Mouse (Mus musculus) E14TG2a.4 (cell line): ENCODE data around the gene Rsph1.
A peak's percentile ranks its signal among the peaks of the same experiment; 100 is the strongest.

Source experiments
- H3K27me3 ChIP-seq: 2 replicates; pipeline ENCODE4 v1.6.1; 2014; ENCODE audit warnings: low read length, control low read depth; ENCODE audit not compliant: insufficient read depth
- H3K36me3 ChIP-seq: 2 replicates; pipeline ENCODE4 v1.6.1; 2014; ENCODE audit warnings: low read length, control low read depth; ENCODE audit not compliant: insufficient read depth
- H3K4me1 ChIP-seq: replicated peaks from 2 replicates; pipeline ENCODE4 v1.6.1; 2014; ENCODE audit warnings: low read depth, low read length, control low read depth
- H3K4me3 ChIP-seq: replicated peaks from 2 replicates; pipeline ENCODE4 v1.5.1; 2014; ENCODE audit warnings: mild to moderate bottlenecking, low read length
- H3K9me3 ChIP-seq: 2 replicates; pipeline ENCODE4 v1.6.1; 2014; ENCODE audit warnings: low read length, control low read depth
- CTCF ChIP-seq: conservative IDR thresholded peaks from 2 replicates; pipeline ENCODE4 v1.5.1; 2014; ENCODE audit warnings: low read length
- NANOG ChIP-seq: IDR thresholded peaks from 2 replicates; pipeline ENCODE4 v1.6.1; 2014; ENCODE audit warnings: borderline replicate concordance, low read length, mixed read lengths
- POU5F1 ChIP-seq: IDR thresholded peaks from 2 replicates; pipeline ENCODE4 v1.6.1; 2014; ENCODE audit warnings: low read length, borderline replicate concordance

Rsph1 gene

DNA sequence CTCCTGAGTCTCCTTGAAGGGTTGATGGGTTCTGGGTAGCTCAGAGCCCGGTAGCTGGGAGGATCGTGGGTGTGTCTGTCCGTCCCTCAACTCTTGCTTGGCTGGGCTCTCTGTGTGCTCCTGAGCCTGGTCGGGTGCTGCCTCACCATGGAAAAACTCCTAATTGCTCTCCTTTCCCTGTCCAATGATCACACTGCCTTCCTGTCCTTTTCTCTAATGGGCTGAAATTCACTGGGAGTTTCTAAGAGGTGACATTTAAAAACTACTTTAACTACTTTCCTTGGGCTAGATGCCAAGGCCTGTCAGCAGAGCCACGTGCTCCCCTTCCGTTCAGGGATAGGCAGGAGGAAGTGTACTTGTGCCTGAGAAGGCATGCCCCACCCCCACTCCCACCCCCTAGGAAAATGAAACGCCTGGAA lies 20.3 kb upstream of the Rsph1 start:
- peaks cover 26% of the 10 kb centered on the region for H3K36me3 ChIP-seq
- TF ChIP-seq NANOG (no peak), POU5F1 (no peak)
- peaks cover 81% of the 10 kb centered on the region for H3K4me1 ChIP-seq

DNA sequence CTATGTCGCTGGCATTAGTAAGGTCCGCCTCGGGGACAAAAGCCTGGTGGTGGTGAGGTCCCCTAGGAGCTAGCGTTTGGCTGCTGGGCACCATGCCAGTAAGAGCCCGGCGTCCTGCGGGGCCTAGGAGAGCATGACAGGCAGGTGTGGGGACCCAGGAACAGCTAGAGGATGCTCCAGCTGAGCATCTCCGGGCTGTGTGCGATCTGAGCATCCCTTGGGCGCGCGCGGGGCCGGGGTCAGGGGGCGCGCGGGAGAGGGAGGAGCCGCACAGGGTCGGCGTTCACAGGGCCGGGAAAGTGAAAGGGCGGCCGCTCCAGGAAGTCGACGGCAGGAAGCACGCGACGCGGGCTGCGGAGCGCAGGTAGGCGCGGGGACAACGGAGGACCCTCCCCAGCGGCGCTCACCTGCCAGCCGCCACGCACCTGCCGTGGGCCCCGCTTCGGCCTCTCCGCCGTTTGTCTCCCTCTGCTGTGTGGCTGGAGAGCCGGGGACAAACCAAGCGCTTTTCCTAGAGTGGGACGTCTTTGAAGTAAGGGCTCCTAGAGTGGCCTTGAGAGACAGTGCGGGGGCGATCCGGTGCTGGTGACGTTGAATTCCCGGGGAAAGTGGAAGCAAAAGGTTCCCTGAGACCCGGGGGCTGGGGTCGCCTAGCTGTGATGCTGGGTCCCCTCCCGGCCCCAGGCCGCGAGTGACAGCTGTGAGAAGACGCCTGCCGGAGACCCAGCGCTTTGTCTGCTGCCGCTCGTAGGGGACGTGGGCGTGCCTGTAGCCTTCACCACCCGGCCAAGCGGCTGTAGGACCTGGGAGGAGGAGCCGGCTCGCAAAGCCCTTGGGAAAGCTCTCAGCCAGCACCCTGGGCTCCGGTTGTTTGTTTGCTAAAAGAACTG lies 19.0 kb upstream of the Rsph1 start:
- Histone ChIP-seq H3K27me3 (no peaks in the 10 kb centered on the region), H3K36me3 (peaks cover 17% of the 10 kb centered on the region), H3K4me1 (peaks cover 76% of the 10 kb centered on the region), H3K9me3 (no peaks in the 10 kb centered on the region), H3K4me3 (peak overlapping the region; percentile 90)
- TF ChIP-seq NANOG (no peak), POU5F1 (no peak), CTCF (no peak)

More for the DNA sequence above, 20.3 kb upstream of the Rsph1 start:
- H3K27me3 ChIP-seq: no peaks in the 10 kb centered on the region
- no peaks in the 10 kb centered on the region for H3K9me3 ChIP-seq
- peak overlapping the region; percentile 90 for H3K4me3 ChIP-seq

DNA sequence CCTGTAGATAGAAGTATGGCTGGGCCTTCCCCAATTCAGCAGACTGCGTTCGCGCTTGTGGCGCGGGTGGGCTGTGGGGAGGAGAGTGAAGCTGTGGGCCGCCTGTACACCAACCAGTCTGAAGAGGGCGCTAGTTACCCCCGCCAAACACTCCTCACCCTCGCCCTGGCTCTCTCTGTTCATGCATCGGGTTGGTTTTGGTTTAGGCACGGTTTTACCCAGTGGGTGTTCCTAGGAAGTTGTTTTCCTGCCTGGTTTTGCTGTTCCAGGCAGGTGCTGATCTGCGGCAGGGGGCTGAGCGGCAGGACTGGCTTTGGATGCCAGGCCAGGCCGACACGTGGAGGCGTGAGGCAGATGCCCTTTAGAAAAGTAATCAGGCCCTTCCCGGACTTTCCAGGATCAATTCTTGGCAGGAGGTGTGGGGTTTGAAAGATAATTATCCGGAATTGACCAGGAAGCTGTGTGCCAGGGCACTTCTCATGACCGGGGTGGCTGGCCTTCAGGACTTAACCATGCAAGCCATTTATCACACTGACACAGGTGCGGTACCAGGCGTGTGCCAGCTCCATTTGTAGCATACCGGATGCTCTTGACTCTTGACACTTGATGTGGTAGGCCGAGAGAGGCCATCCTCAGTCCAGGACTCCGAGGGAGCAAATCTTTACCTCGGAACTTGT lies 18.2 kb upstream of the Rsph1 start:
- peaks cover 9% of the 10 kb centered on the region for H3K36me3 ChIP-seq
- TF ChIP-seq CTCF (peak; percentile 86), POU5F1 (no peak), NANOG (no peak)
- peak overlapping the region; percentile 90 for H3K4me3 ChIP-seq
- peaks cover 76% of the 10 kb centered on the region for H3K4me1 ChIP-seq
- H3K9me3 ChIP-seq: no peaks in the 10 kb centered on the region
- no peaks in the 10 kb centered on the region for H3K27me3 ChIP-seq

DNA sequence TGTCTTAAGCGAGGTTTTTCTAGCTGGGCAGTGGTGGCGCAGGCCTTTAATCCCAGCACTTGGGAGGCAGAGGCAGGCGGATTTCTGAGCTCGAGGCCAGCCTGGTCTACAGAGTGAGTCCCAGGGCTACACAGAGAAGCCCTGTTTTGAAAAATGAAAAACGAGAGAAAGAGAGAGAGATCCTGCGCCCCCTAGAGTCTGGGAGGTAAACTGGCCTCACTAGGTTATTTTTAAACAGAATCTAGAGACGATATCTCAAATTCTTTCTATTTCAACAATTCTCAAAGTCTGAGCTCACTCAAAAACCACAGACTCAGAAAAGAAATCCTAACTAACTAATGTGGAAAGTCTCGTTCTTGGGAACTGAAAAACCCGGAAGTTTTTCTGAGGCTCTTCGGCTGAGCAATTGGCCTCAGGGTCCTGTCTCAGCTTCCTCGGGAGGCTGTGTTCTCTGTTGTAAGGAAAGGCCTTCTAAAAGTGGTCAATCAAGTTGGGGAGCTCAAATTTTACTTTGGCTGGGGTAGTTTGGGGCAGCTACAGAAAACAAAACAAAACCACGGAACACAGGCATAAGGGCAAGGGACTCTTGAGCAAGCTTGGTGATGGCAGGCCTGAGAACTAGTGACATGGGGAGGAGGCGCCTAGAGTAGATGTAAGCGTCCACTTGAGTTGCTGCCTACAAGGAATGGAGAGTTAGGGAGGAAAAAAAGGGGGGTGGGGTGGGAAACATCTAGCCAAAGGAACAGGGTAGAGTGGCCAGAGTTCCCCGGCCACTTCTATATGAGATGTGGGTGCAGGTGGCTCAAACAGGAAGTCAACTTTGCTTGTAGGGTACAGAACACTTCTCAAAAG lies 17.4 kb upstream of the Rsph1 start:
- Histone ChIP-seq H3K36me3 (peaks cover 2% of the 10 kb centered on the region; the same call in 1 of the 2 replicates), H3K4me1 (peaks cover 76% of the 10 kb centered on the region), H3K9me3 (no peaks in the 10 kb centered on the region), H3K4me3 (peak overlapping the region; percentile 90), H3K27me3 (no peaks in the 10 kb centered on the region)
- no peak for TF ChIP-seq POU5F1
- no peak for TF ChIP-seq NANOG
- TF ChIP-seq CTCF: peak; percentile 82

DNA sequence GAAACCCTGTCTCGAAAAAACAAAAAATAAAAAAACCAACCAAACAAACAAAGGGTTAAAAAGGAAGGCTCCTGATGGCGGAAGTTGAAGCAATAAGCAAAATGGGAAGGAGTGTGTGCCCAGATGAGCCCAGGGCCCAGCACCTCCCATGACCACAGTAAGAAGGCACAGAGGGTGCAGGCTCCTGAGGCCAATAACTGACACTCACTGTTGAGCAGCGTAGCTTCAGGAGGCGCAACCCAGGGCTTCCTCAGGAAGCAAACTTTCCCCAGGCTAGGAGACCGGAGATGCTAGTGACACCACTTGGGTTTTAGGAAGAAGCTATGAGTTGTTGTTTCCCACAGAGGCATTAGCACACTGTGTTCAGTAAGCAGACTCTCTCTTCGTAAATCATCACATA lies 13.7 kb upstream of the Rsph1 start:
- TF ChIP-seq NANOG (no peak), POU5F1 (no peak), CTCF (no peak)
- Histone ChIP-seq H3K4me3 (no peak overlapping the region), H3K4me1 (peaks cover 73% of the 10 kb centered on the region), H3K27me3 (no peaks in the 10 kb centered on the region), H3K36me3 (no peaks in the 10 kb centered on the region), H3K9me3 (no peaks in the 10 kb centered on the region)

DNA sequence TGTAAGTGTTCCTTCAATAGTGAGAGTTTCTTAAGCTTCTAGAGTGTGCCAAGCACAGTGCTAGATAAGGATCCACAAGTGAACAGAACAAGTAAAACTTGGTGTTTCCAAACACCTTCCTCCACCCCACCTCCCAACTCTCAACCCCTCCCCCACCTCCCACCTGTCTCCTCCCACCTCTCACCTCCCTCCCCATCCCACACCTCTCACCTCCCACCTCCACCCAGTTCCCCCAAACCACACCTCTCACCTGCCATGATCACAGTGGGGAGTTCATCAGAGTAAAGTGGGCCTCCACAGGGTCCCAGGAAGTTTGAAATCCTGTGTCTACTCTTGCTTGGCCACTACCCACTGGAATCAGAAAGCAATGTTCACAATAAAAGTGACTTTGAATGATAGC lies 13.1 kb upstream of the Rsph1 start:
- Histone ChIP-seq H3K36me3 (no peaks in the 10 kb centered on the region), H3K4me3 (no peak overlapping the region), H3K27me3 (no peaks in the 10 kb centered on the region), H3K4me1 (peaks cover 67% of the 10 kb centered on the region), H3K9me3 (no peaks in the 10 kb centered on the region)
- no peak for TF ChIP-seq NANOG
- TF ChIP-seq CTCF: no peak
- TF ChIP-seq POU5F1: no peak

DNA sequence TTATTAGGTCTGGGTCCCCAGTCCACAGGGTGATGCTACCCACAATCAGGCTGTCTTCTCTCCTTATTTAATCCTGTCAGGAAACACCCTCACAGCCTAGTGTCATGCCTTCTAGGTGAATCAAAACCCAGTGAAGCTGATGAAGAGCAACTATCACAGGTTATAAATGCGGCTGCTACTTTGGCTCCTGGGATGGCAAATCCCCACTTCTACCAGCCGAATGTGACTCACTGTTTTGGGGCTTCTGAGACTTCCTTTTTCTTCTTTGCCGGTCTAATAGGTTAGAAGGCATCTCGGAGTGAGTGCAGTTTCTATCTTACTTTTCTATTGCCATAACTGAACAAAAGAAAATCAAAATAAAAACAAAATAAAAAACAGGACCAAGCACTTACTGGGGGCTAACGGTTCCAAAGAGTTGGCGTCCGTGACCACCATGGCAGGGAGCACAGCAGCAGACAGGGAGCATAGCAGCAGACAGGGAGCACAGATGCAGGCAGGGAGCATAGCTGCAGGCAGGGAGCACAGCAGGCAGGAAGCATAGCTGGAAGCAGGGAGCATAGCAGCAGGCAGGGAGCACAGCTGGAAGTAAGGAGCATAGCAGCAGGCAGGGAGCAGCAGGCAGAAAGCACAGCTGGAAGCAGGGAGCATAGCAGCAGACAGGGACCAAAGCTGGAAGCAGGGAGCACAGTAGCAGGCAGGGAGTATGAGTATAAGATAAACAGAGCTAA lies 12.0 kb upstream of the Rsph1 start:
- H3K27me3 ChIP-seq: no peaks in the 10 kb centered on the region
- H3K9me3 ChIP-seq: no peaks in the 10 kb centered on the region
- peak overlapping the region; percentile 56 for H3K4me3 ChIP-seq
- TF ChIP-seq NANOG: no peak
- TF ChIP-seq CTCF: no peak
- TF ChIP-seq POU5F1: no peak
- peaks cover 57% of the 10 kb centered on the region for H3K4me1 ChIP-seq
- H3K36me3 ChIP-seq: no peaks in the 10 kb centered on the region

DNA sequence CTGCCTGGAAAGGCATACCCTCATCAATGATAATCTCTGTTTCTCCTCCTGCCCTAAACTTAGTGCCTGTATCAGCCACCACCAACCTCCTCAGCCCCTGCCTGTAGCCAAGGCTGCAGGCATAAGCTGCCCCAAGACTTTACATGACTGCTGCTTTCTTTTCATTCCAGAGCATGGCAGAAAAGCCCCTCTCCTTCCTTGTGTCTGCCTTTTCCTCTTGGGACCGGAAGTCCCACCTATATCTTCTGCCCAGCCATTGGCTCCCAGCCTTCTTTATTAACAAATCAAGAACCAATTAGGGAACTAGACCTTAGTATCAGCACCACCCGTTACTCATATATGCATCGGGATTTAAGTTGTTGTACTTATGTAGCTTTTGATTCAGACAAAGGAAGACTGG lies 10.0 kb upstream of the Rsph1 start:
- TF ChIP-seq NANOG (no peak), POU5F1 (no peak), CTCF (no peak)
- peaks cover 69% of the 10 kb centered on the region for H3K4me1 ChIP-seq
- no peaks in the 10 kb centered on the region for H3K36me3 ChIP-seq
- no peaks in the 10 kb centered on the region for H3K27me3 ChIP-seq
- H3K4me3 ChIP-seq: peak overlapping the region; percentile 79
- H3K9me3 ChIP-seq: no peaks in the 10 kb centered on the region
